Mouse (Mus musculus) E14TG2a.4 (cell line): ENCODE measurements around the gene 4930595D18Rik.

Experiments used
- CTCF ChIP-seq: conservative IDR thresholded peaks from 2 replicates; pipeline ENCODE4 v1.5.1; 2014; ENCODE audit warnings: low read length
- NANOG ChIP-seq: IDR thresholded peaks from 2 replicates; pipeline ENCODE4 v1.6.1; 2014; ENCODE audit warnings: borderline replicate concordance, low read length, mixed read lengths
- POU5F1 ChIP-seq: IDR thresholded peaks from 2 replicates; pipeline ENCODE4 v1.6.1; 2014; ENCODE audit warnings: low read length, borderline replicate concordance

- TF ChIP-seq CTCF = no peak
- TF ChIP-seq NANOG = no peak
- TF ChIP-seq POU5F1 = no peak
These were observed 47.2 kb downstream of the 4930595D18Rik start for GRCm38 (mm10) chr12:111137079-111137478.
